Mouse (Mus musculus): ENCODE data around the gene Tbr1. TPM values are rescaled to one million over a fixed set of nuclear protein-coding genes. Genes with fewer than 3 reads are reported as not detected.

Gene Tbr1
- polyA plus RNA-seq (2015; fragmentation: Nextera tagmentation; extraction: Ambion mirVana) = 0.20 and 0.34 TPM in 2 replicates

- ATAC-seq (ENCODE audit: insufficient number of reproducible peaks, insufficient read depth, low FRiP score, low TSS enrichment, low read depth) = 0 out of 2 replicates have a peak, but pooled peaks have one; percentile 53
- no peak within 1 kb of the TSS for H3K9ac ChIP-seq
- H3K4me2 ChIP-seq = 0 out of 2 replicates have a peak within 1 kb of the TSS, but pooled peaks have one; percentile 14
- H3K27me3 ChIP-seq = peaks cover 62% of the 10 kb centered on the region
- no peak within 1 kb of the TSS for H3K4me3 ChIP-seq
- H3K27ac ChIP-seq = no peak within 1 kb of the TSS
- no peaks in the 10 kb centered on the region for H3K9me3 ChIP-seq
- WGBS = 3% methylated on average over 11 of the region's 11 CpGs
- H3K36me3 ChIP-seq = no peaks in the 10 kb centered on the region
- H3K4me1 ChIP-seq = peaks cover 29% of the 10 kb centered on the region
These were observed at the start of gene Tbr1 for GRCm38 (mm10) chr2:61802656-61803251. Tbr1 (plus strand) TSS chr2:61802930.

- no peak for ATAC-seq (ENCODE audit: insufficient number of reproducible peaks, insufficient read depth, low FRiP score, low TSS enrichment, low read depth)
These were observed 47.7 kb upstream of the Tbr1 start for GRCm38 (mm10) chr2:61754989-61755388.

GRCm38 (mm10) chr2:61759234-61759855 lies 43.4 kb upstream of the Tbr1 start:
- H3K9ac ChIP-seq = no peak overlapping the region
- no peak overlapping the region for H3K4me2 ChIP-seq
- H3K36me3 ChIP-seq = 0 out of 2 replicates have a peak, but pooled peaks cover 5% of the 10 kb centered on the region
- WGBS = 84% methylated on average over 5 of the region's 5 CpGs
- H3K27ac ChIP-seq = no peak overlapping the region
- H3K4me3 ChIP-seq = no peak overlapping the region
- ATAC-seq (ENCODE audit: insufficient number of reproducible peaks, insufficient read depth, low FRiP score, low TSS enrichment, low read depth) = no peak
- H3K4me1 ChIP-seq = no peaks in the 10 kb centered on the region
- H3K9me3 ChIP-seq = no peaks in the 10 kb centered on the region
- H3K27me3 ChIP-seq = no peaks in the 10 kb centered on the region

More at GRCm38 (mm10) chr2:61754989-61755388, 47.7 kb upstream of the Tbr1 start:
- H3K27ac ChIP-seq = no peak overlapping the region
- H3K9me3 ChIP-seq = no peaks in the 10 kb centered on the region
- H3K4me2 ChIP-seq = no peak overlapping the region
- H3K36me3 ChIP-seq = no peaks in the 10 kb centered on the region
- H3K27me3 ChIP-seq = no peaks in the 10 kb centered on the region
- H3K4me1 ChIP-seq = no peaks in the 10 kb centered on the region
- no peak overlapping the region for H3K9ac ChIP-seq
- no peak overlapping the region for H3K4me3 ChIP-seq

- Histone ChIP-seq H3K27ac (no peak overlapping the region), H3K27me3 (no peaks in the 10 kb centered on the region), H3K9me3 (no peaks in the 10 kb centered on the region), H3K4me2 (no peak overlapping the region), H3K4me3 (no peak overlapping the region), H3K36me3 (0 out of 2 replicates have a peak, but pooled peaks cover 5% of the 10 kb centered on the region), H3K9ac (no peak overlapping the region), H3K4me1 (no peaks in the 10 kb centered on the region)
- no peak for ATAC-seq (ENCODE audit: insufficient number of reproducible peaks, insufficient read depth, low FRiP score, low TSS enrichment, low read depth)
- WGBS = 90% methylated on average over 3 of the region's 3 CpGs
These were observed 42.7 kb upstream of the Tbr1 start for GRCm38 (mm10) chr2:61760044-61760443.

- ATAC-seq (ENCODE audit: insufficient number of reproducible peaks, insufficient read depth, low FRiP score, low TSS enrichment, low read depth) = no peak; the same call in 1 of the 2 replicates
- H3K4me1 ChIP-seq = no peaks in the 10 kb centered on the region
- 77% methylated on average over 6 of the region's 6 CpGs for WGBS
These were observed 38.1 kb upstream of the Tbr1 start for GRCm38 (mm10) chr2:61764470-61765105.

DNA sequence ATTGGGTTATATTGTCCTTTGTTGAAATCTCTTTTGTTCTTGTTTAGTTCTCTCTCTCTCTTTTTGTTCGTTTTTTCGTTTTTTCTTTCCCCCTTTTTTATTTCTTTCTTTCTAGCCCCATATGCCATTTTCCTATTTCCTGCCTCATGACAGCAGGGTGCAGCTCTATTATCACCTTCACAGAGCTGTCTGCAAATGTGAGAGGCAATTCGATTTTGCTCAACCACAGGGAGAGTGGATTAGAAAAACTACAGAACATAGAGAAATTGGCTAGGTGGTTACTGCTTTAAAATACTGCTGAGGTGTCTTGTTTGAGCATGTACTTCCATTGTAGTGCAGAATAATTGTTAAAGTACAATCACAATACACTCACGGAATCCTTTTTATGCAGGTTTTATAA lies 37.2 kb upstream of the Tbr1 start:
- Histone ChIP-seq H3K9ac (no peak overlapping the region), H3K4me1 (no peaks in the 10 kb centered on the region), H3K4me2 (no peak overlapping the region), H3K27me3 (no peaks in the 10 kb centered on the region), H3K27ac (no peak overlapping the region), H3K36me3 (0 out of 2 replicates have a peak, but pooled peaks cover 5% of the 10 kb centered on the region), H3K4me3 (no peak overlapping the region), H3K9me3 (no peaks in the 10 kb centered on the region)
- WGBS = 83% methylated on average over 4 of the region's 4 CpGs
- no peak for ATAC-seq (ENCODE audit: insufficient number of reproducible peaks, insufficient read depth, low FRiP score, low TSS enrichment, low read depth)

More at GRCm38 (mm10) chr2:61764470-61765105, 38.1 kb upstream of the Tbr1 start:
- no peaks in the 10 kb centered on the region for H3K9me3 ChIP-seq
- no peak overlapping the region for H3K4me3 ChIP-seq
- no peak overlapping the region for H3K9ac ChIP-seq
- no peak overlapping the region for H3K27ac ChIP-seq
- 0 out of 2 replicates have a peak, but pooled peaks cover 5% of the 10 kb centered on the region for H3K36me3 ChIP-seq
- H3K4me2 ChIP-seq = no peak overlapping the region
- H3K27me3 ChIP-seq = no peaks in the 10 kb centered on the region

DNA sequence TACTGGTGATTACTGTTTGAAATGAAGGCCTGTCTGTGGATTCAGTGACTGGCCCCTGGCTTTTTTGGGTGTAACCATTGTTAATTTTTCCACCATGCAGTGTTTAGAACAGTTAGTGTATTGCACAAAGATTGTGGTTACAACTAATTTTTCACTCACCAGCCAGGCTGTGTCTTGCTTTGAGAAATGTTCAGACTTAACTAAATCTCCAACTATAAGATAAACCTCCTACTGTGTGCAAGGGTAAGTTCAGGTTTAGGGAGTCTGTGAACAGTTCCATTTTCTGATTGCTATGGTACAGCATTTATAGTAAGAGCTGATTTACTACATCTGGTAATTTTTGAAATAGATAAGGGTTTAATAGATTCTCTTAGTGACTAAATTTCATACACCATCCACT lies 21.9 kb upstream of the Tbr1 start:
- no peak overlapping the region for H3K4me3 ChIP-seq
- H3K27me3 ChIP-seq = no peaks in the 10 kb centered on the region
- H3K9ac ChIP-seq = no peak overlapping the region
- ATAC-seq (ENCODE audit: insufficient number of reproducible peaks, insufficient read depth, low FRiP score, low TSS enrichment, low read depth) = no peak
- H3K4me2 ChIP-seq = no peak overlapping the region
- H3K9me3 ChIP-seq = no peaks in the 10 kb centered on the region
- no peak overlapping the region for H3K27ac ChIP-seq
- H3K4me1 ChIP-seq = no peaks in the 10 kb centered on the region
- peaks cover 14% of the 10 kb centered on the region for H3K36me3 ChIP-seq

DNA sequence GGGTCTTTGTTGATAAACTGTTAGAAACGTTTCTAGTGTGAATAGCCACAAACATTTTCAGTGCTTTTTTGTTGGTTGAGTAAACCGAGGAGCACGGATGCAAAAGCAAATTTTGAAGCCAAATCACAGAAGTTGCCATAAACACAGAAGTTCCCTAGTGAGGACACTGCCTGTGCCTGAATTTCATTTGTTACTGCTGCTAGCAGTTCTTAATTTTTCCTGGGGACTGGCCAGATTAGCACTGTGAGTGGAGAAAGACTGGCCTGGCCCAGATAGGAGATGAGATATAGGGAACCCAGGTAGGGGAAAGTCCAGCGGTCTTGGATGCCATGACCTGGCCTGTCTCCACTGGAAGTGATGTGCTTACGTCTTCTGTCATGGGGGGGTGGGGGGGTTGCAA lies 7.8 kb upstream of the Tbr1 start:
- WGBS = 78% methylated on average over 5 of the region's 5 CpGs
- H3K27ac ChIP-seq = no peak overlapping the region
- no peaks in the 10 kb centered on the region for H3K9me3 ChIP-seq
- no peak overlapping the region for H3K9ac ChIP-seq
- ATAC-seq (ENCODE audit: insufficient number of reproducible peaks, insufficient read depth, low FRiP score, low TSS enrichment, low read depth) = no peak
- no peak overlapping the region for H3K4me3 ChIP-seq
- H3K36me3 ChIP-seq = no peaks in the 10 kb centered on the region
- no peak overlapping the region for H3K4me2 ChIP-seq
- H3K27me3 ChIP-seq = no peaks in the 10 kb centered on the region
- no peaks in the 10 kb centered on the region for H3K4me1 ChIP-seq

DNA sequence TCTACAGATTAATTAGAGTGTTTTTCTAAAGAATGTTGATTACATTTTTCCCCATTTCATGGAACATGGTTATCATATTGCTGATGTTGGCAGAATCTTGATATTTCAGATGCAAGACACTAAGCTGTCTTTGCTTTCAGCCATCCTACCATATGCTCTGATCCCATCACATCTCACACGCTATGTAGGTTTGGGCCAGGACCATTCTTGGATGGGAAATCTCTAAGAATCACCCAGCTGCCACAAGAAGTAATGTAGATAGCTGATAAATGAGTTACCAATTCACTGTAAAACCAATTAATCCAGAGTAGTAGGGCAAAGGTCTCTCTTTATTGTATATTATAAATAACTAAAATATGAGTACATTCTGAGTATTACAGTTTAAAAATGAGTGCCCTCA lies 4.7 kb upstream of the Tbr1 start:
- H3K36me3 ChIP-seq = no peaks in the 10 kb centered on the region
- 98% methylated on average over 1 of the region's 1 CpGs for WGBS
- H3K4me3 ChIP-seq = no peak overlapping the region
- H3K4me1 ChIP-seq = peaks cover 6% of the 10 kb centered on the region
- H3K4me2 ChIP-seq = no peak overlapping the region
- H3K27me3 ChIP-seq = peaks cover 16% of the 10 kb centered on the region
- H3K9ac ChIP-seq = no peak overlapping the region
- H3K27ac ChIP-seq = no peak overlapping the region
- ATAC-seq (ENCODE audit: insufficient number of reproducible peaks, insufficient read depth, low FRiP score, low TSS enrichment, low read depth) = no peak
- no peaks in the 10 kb centered on the region for H3K9me3 ChIP-seq

DNA sequence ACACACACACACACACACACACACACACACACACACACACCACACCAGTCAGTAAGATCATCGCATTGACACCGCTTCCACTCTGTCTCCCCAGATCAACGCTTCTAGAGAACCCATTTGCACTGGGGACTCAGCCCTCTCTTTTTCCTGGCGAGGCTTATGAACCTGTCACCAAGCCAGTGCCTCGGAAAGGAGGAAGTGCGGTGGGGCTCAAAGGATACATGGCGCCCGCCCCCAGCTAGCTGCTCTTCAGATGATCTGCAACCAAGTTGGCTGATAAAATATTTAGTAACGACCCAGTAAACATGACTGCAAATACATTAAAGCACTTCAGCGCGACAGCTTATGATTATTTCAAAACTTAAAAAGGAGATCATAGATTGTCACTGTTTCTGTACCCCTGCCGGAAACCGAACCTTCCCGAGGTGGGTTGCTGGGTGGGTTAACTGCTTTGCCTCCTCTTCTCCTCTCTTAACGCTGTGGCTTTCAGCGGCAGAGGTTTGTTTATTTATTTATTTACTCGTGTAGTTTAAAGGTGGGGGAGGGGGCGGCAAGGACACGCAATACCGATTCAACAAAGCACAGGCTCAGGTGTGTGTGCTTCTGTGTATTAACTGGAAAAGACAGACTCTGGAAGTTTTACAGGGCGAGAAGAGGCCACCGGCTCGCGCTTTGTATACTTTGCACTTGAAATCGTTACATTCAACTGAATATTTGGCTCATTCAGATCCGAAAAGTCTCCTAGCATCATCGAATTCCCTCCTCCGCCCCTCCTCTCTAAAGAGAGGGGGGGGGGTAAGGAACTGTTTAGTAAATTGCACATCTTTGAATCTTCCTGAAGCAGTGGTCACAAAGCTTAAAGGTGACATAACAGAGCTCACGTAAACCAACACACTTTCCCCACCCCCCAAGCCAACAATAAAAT lies 975 bp downstream of the Tbr1 start:
- Histone ChIP-seq H3K9ac (no peak overlapping the region), H3K27me3 (peaks cover 69% of the 10 kb centered on the region), H3K27ac (no peak overlapping the region), H3K9me3 (no peaks in the 10 kb centered on the region), H3K4me3 (no peak overlapping the region), H3K4me1 (peaks cover 29% of the 10 kb centered on the region), H3K36me3 (no peaks in the 10 kb centered on the region), H3K4me2 (0 out of 2 replicates have a peak overlapping the region, but pooled peaks have one; percentile 14)
- ATAC-seq (ENCODE audit: insufficient number of reproducible peaks, insufficient read depth, low FRiP score, low TSS enrichment, low read depth) = no peak
- 2% methylated on average over 29 of the region's 29 CpGs for WGBS

DNA sequence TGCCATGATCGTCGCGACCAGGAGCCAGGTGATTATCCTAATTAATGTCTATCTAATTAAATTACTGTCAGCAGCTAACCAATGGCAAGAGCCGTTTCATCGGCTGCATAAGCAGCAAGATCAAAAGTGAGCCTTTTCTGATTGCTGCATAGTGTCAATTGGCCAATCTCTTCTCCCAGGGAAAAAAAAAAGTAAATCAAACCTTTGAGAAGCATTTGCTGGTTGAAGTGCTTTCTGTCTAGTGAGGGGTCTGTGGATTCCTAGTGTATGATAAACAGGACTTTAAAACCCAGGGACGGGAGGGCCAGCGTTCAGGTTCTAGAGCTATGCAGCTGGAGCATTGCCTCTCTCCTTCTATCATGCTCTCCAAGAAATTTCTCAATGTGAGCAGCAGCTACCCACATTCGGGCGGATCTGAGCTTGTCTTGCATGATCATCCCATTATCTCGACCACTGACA lies 1.7 kb downstream of the Tbr1 start:
- Histone ChIP-seq H3K36me3 (no peaks in the 10 kb centered on the region), H3K27ac (no peak overlapping the region), H3K9me3 (no peaks in the 10 kb centered on the region), H3K27me3 (peaks cover 76% of the 10 kb centered on the region), H3K4me1 (peaks cover 29% of the 10 kb centered on the region), H3K4me2 (peak overlapping the region; percentile 42; the same call in 1 of the 2 replicates), H3K4me3 (no peak overlapping the region), H3K9ac (no peak overlapping the region)
- WGBS = 3% methylated on average over 10 of the region's 10 CpGs
- no peak for ATAC-seq (ENCODE audit: insufficient number of reproducible peaks, insufficient read depth, low FRiP score, low TSS enrichment, low read depth)
